In the genomic region with DNA sequence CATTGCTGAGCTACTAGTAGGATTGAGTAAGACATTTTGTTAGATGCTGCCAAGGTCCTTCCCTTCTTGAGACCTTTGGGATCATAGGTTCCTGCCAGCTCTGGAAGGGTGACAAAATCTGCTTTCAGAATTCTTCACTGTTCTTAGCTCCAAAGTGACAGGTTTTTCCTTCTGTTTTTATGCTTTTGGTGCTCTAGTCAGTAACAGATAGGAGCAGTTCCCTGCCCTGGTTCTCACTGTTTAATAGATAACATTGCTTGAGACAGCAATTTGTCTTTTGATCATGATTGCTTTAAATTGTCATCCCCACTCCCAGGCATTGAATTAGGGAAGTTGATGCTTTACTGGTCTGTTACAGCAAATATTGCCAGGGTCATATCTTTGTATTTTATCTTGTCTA, we compare ENCODE assay signal across 12 mouse cellular contexts. TPM values are rescaled to one million over a fixed set of nuclear protein-coding genes. Genes with fewer than 3 reads are reported as not detected.
A peak's percentile ranks its signal among the peaks of the same experiment; 100 is the strongest.
DNase-seq lines count a peak whose midpoint lies in the region.
"Had no signal": no experiment of that assay in that cellular context is flagged by ENCODE, and none has a peak within 500 bp of the region (broad histone marks: within the 10 kb centered on the region; RNA-seq: fewer than 3 reads in every experiment).

No protein-coding gene starts in this region.

- peak; percentile 59 for DNase-seq in adrenal gland, postnatal 10 days
- DNase-seq in adrenal gland, adult 18-20 months (ENCODE audit: low spot score in 2 of 2) = no peak
- peak; percentile 46 to 54 for DNase-seq in heart, adult 18-20 months
- no peak for DNase-seq in heart, postnatal 4 days
- peak; percentile 8 to 26 for DNase-seq in kidney, postnatal 36 days
- DNase-seq in kidney, postnatal 10 days = no peak
- peak; percentile 18 for DNase-seq in lung, postnatal 14 days
- DNase-seq in layer of hippocampus, postnatal 14 days (ENCODE audit: low spot score in 2 of 2) = no peak
- DNase-seq: cerebellum, adult 8-10 months; layer of hippocampus, postnatal 36 days; right cerebral cortex, postnatal 4 days had no signal

RNA-seq across cellular contexts. Expression of a gene that starts 38.1 kb away (rescaled TPM):
- total RNA-seq in adrenal gland, postnatal 10 days (2021) = 10 to 100 TPM; 19.0 to 21.0 TPM
- total RNA-seq in adrenal gland, adult 18-20 months (2021) = 10 to 100 TPM; 13.4 TPM
- total RNA-seq in heart, adult 18-20 months (2021) = 1 to 10 TPM; 3.4 to 4.2 TPM
- total RNA-seq in heart, postnatal 4 days (2021) = 10 to 100 TPM; 24.3 to 26.1 TPM
- 10 to 100 TPM; 39.2 to 43.4 TPM for total RNA-seq in layer of hippocampus, postnatal 14 days (2021)

RNA-seq across cellular contexts. Expression of a gene that starts 38.6 kb away (rescaled TPM):
- 1 to 10 TPM in 1 of 2 experiments, under 1 TPM in 1; 0.93 to 1.2 TPM for total RNA-seq in adrenal gland, postnatal 10 days (2021)
- 1 to 10 TPM; 1.0 to 1.6 TPM for total RNA-seq in adrenal gland, adult 18-20 months (2021)
- under 1 TPM in 1 of 2 experiments, not detected in 1; 0.46 TPM for total RNA-seq in heart, adult 18-20 months (2021)
- under 1 TPM in 1 of 2 experiments, not detected in 1; 0.47 TPM for total RNA-seq in heart, postnatal 4 days (2021)
- total RNA-seq in layer of hippocampus, postnatal 14 days (2021) = 1 to 10 TPM; 1.5 to 2.3 TPM
- total RNA-seq: common myeloid progenitor, adult 5-6 weeks had no signal

RNA-seq across cellular contexts. Expression of a gene that starts 39.8 kb away (rescaled TPM):
- total RNA-seq in adrenal gland, postnatal 10 days (2021) = 10 to 100 TPM; 11.9 to 15.1 TPM
- 10 to 100 TPM in 1 of 2 experiments, 1 to 10 TPM in 1; 9.8 to 13.3 TPM for total RNA-seq in adrenal gland, adult 18-20 months (2021)
- 10 to 100 TPM in 1 of 2 experiments, 1 to 10 TPM in 1; 8.2 to 11.6 TPM for total RNA-seq in heart, adult 18-20 months (2021)
- total RNA-seq in heart, postnatal 4 days (2021) = 10 to 100 TPM; 11.8 to 12.7 TPM
- total RNA-seq in layer of hippocampus, postnatal 14 days (2021) = 1 to 10 TPM; 7.5 to 8.3 TPM

Comparison
In these comparisons a context has a peak if more than half of its experiments do, and no peak if none do; other contexts are left out.
1. DNase-seq: peak in adrenal gland, postnatal 10 days (single experiment), heart, adult 18-20 months (2 of 2), kidney, postnatal 36 days (2 of 2) and lung, postnatal 14 days (single experiment); none in adrenal gland, adult 18-20 months (0 of 2), heart, postnatal 4 days (single experiment), kidney, postnatal 10 days (single experiment) and layer of hippocampus, postnatal 14 days (0 of 2).